Mouse (Mus musculus): ENCODE data around the gene Tmem8b. TPM values are rescaled to one million over a fixed set of nuclear protein-coding genes. Genes with fewer than 3 reads are reported as not detected.

Tmem8b gene
- total RNA-seq, 1 experiment, result 1.4 TPM

DNA sequence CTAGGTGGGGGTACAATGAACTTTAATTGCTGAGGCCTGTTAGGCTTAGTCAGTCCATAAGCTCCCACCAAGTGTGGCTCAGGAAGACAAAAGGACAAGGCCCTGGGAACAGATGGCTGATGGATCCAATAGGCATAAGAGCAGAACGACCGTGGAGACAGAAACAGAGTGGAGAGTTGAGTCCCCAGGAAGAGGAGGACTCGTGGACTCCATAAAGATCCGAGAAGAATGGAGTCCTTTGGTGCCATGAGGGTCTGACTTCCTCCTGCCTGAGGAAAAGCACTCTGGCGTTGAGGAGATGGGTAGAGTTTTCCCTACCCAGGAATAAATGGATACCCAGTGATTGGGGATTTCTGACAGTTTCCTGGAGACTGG is 38.1 kb upstream of the Tmem8b start:
- Histone ChIP-seq H3K27ac (ENCODE audit: insufficient read depth, low read depth, low read length, poor library complexity, severe bottlenecking) (no peak overlapping the region), H3K9ac (ENCODE audit: insufficient read depth, low read depth, low read length, poor library complexity, severe bottlenecking) (no peak overlapping the region), H3K36me3 (ENCODE audit: control insufficient read depth, insufficient read depth, low read length, poor library complexity, severe bottlenecking) (no peaks in the 10 kb centered on the region), H3K4me3 (ENCODE audit: insufficient read depth in 1 of 2, low read depth in 1 of 2, low read length in 2 of 2, poor library complexity in 1 of 2, severe bottlenecking in 1 of 2) (no peak overlapping the region), H3K4me1 (ENCODE audit: control insufficient read depth in 2 of 2, insufficient read depth in 2 of 2, low read length in 2 of 2, poor library complexity in 1 of 2) (peaks cover 0 to 13% of the 10 kb centered on the region in 2 experiments; a peak in 1 of 4 replicates), H3K9me3 (ENCODE audit: control insufficient read depth, insufficient read depth, low read depth, low read length) (no peaks in the 10 kb centered on the region)
- no peak for DNase-seq (ENCODE audit: low read depth, low spot score)
- TF ChIP-seq MAFK (IDR thresholded peaks at IDR 0.05; ENCODE audit: insufficient read depth, low read depth, low read length), result no peak
- TF ChIP-seq ZC3H11A (IDR thresholded peaks at IDR 0.05; ENCODE audit: borderline replicate concordance, low read depth, low read length), result no peak
- in situ Hi-C loops (cut with MboI; ENCODE audit: low sequenced_read_pairs in 2 of 2, unreplicated experiment in 2 of 2), result no loop called here

DNA sequence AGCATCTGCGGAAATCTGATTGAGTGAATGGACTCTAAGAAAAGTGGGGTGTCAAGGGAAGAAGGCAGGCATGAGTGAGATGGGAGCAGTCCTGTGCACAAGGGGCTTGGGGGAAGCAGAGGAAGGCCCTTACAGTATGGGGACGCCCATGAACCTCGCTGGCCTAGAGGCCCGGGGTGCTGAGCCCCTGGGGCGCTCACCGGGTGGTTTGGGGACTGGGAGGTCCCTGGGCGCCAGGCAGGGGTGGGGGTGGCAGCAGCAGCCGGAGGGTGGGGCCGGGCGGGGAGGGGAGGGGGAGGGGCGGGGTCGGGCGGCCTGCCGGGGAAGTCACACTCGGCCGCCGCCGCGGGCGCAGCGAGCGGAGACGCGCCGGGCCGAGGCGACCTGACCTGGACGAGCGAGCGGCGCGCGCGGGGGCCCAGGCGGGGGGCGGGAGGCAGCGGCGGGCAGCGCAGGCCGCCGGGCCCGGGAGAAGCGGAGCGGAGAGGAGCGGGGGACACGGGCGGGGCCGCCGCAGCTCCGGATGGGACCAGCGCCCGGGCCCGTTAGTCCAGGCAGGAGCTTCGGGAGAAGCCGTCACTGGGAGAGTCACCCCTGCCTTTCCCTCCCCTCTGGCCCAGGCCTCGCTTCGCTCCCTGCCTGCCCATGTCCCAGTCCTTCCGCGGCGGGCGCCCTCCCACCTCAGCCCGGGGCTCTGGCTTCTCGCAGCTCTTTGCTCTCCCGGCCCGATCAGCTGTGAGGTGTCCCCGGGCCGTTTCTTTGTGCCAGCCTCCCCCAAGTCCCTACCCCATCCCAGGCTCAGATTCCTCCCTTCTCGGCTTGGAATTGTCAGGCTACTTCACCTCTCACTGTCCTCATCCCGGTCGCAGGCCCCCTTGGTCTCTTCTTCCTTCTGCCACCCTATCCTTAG is 37.5 kb upstream of the Tmem8b start, which contains the start of gene Npr2:
TSS of gene Npr2 (plus strand) at position 890 of the 910 bp plus-strand sequence.
- H3K36me3 ChIP-seq (ENCODE audit: control insufficient read depth, insufficient read depth, low read length, poor library complexity, severe bottlenecking), result no peaks in the 10 kb centered on the region
- no peak within 1 kb of the TSS for H3K27ac ChIP-seq (ENCODE audit: insufficient read depth, low read depth, low read length, poor library complexity, severe bottlenecking)
- peak within 1 kb of the TSS; percentile 78 for H3K9ac ChIP-seq (ENCODE audit: insufficient read depth, low read depth, low read length, poor library complexity, severe bottlenecking)
- in situ Hi-C loops (cut with MboI; ENCODE audit: low sequenced_read_pairs in 2 of 2, unreplicated experiment in 2 of 2), result no loop called here
- H3K4me1 ChIP-seq (ENCODE audit: control insufficient read depth in 2 of 2, insufficient read depth in 2 of 2, low read length in 2 of 2, poor library complexity in 1 of 2), result peaks cover 0 to 13% of the 10 kb centered on the region in 2 experiments; a peak in 1 of 4 replicates
- H3K9me3 ChIP-seq (ENCODE audit: control insufficient read depth, insufficient read depth, low read depth, low read length), result no peaks in the 10 kb centered on the region
- DNase-seq (ENCODE audit: low read depth, low spot score), result no peak
- TF ChIP-seq ZC3H11A (IDR thresholded peaks at IDR 0.05; ENCODE audit: borderline replicate concordance, low read depth, low read length), result no peak
- H3K4me3 ChIP-seq (ENCODE audit: insufficient read depth in 1 of 2, low read depth in 1 of 2, low read length in 2 of 2, poor library complexity in 1 of 2, severe bottlenecking in 1 of 2), result peak within 1 kb of the TSS; percentile 79 to 84

DNA sequence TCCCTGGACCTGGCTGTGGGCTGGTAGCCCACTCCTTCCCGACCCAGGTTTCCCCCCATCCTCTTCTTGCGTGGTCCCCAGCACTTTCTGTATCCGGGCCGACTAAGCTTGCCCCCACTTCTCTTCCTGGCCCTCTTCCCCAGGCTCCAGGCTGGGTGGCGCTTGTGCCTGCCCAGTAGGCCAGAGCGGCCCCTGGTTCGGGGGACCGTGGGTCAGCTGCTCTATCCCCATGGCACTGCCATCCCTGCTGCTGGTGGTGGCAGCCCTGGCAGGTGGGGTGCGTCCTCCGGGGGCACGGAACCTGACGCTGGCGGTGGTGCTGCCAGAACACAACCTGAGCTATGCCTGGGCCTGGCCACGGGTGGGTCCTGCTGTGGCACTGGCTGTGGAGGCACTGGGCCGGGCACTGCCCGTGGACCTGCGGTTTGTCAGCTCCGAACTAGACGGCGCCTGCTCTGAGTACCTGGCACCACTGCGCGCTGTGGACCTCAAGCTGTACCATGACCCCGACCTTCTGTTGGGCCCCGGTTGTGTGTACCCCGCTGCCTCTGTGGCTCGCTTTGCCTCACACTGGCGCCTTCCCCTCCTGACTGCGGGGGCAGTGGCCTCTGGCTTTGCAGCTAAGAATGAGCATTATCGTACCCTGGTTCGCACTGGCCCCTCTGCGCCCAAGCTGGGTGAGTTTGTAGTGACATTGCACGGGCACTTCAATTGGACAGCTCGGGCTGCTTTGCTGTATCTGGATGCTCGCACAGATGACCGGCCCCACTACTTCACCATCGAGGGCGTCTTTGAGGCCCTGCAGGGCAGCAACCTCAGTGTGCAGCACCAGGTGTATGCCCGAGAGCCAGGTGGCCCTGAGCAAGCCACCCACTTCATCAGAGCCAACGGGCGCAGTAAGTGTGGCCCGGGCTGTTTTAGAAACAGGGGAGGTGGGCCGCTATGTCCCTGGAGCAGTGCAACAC is 36.5 kb upstream of the Tmem8b start:
- H3K4me3 ChIP-seq (ENCODE audit: insufficient read depth in 1 of 2, low read depth in 1 of 2, low read length in 2 of 2, poor library complexity in 1 of 2, severe bottlenecking in 1 of 2), result peak overlapping the region; percentile 79 to 84
- DNase-seq (ENCODE audit: low read depth, low spot score), result no peak
- in situ Hi-C loops (cut with MboI; ENCODE audit: low sequenced_read_pairs in 2 of 2, unreplicated experiment in 2 of 2), result no loop called here
- H3K9ac ChIP-seq (ENCODE audit: insufficient read depth, low read depth, low read length, poor library complexity, severe bottlenecking), result peak overlapping the region; percentile 10; the same call in 1 of the 2 replicates
- TF ChIP-seq CHD2 (IDR thresholded peaks at IDR 0.05; ENCODE audit: low read depth, low read length), result no peak
- no peak for TF ChIP-seq ZC3H11A (IDR thresholded peaks at IDR 0.05; ENCODE audit: borderline replicate concordance, low read depth, low read length)
- no peak for TF ChIP-seq HCFC1 (IDR thresholded peaks at IDR 0.05; ENCODE audit: borderline replicate concordance, insufficient read depth, low read length)
- TF ChIP-seq MAFK (IDR thresholded peaks at IDR 0.05; ENCODE audit: insufficient read depth, low read depth, low read length), result no peak
- TF ChIP-seq ZNF384 (IDR thresholded peaks at IDR 0.05; ENCODE audit: low read depth, low read length), result no peak
- H3K9me3 ChIP-seq (ENCODE audit: control insufficient read depth, insufficient read depth, low read depth, low read length), result no peaks in the 10 kb centered on the region
- H3K4me1 ChIP-seq (ENCODE audit: control insufficient read depth in 2 of 2, insufficient read depth in 2 of 2, low read length in 2 of 2, poor library complexity in 1 of 2), result peaks cover 0 to 13% of the 10 kb centered on the region in 2 experiments; a peak in 1 of 4 replicates
- no peak overlapping the region for H3K27ac ChIP-seq (ENCODE audit: insufficient read depth, low read depth, low read length, poor library complexity, severe bottlenecking)
- H3K36me3 ChIP-seq (ENCODE audit: control insufficient read depth, insufficient read depth, low read length, poor library complexity, severe bottlenecking), result no peaks in the 10 kb centered on the region

DNA sequence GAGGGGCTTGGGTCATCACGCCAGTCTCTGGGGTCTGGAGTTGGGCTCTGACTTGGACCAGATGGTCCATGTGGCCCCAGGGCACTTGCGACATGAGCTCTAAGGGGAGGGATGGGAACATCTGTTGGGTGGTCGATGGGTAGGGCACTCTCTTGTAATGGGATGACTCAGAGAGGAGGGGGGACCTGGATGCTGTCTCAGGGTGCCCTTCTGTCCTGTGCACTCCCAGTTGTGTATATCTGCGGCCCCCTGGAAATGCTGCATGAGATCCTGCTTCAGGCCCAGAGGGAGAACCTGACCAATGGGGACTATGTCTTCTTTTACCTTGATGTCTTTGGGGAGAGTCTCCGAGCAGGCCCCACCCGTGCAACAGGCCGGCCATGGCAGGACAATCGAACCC is 35.5 kb upstream of the Tmem8b start:
- no peak for DNase-seq (ENCODE audit: low read depth, low spot score)
- in situ Hi-C loops (cut with MboI; ENCODE audit: low sequenced_read_pairs in 2 of 2, unreplicated experiment in 2 of 2), result no loop called here
- no peak overlapping the region for H3K9ac ChIP-seq (ENCODE audit: insufficient read depth, low read depth, low read length, poor library complexity, severe bottlenecking)
- H3K4me1 ChIP-seq (ENCODE audit: control insufficient read depth in 2 of 2, insufficient read depth in 2 of 2, low read length in 2 of 2, poor library complexity in 1 of 2), result peaks cover 0 to 13% of the 10 kb centered on the region in 2 experiments; a peak in 1 of 4 replicates
- no peaks in the 10 kb centered on the region for H3K9me3 ChIP-seq (ENCODE audit: control insufficient read depth, insufficient read depth, low read depth, low read length)
- no peak overlapping the region for H3K27ac ChIP-seq (ENCODE audit: insufficient read depth, low read depth, low read length, poor library complexity, severe bottlenecking)
- H3K4me3 ChIP-seq (ENCODE audit: insufficient read depth in 1 of 2, low read depth in 1 of 2, low read length in 2 of 2, poor library complexity in 1 of 2, severe bottlenecking in 1 of 2), result no peak overlapping the region
- TF ChIP-seq ZNF384 (IDR thresholded peaks at IDR 0.05; ENCODE audit: low read depth, low read length), result no peak
- TF ChIP-seq MAFK (IDR thresholded peaks at IDR 0.05; ENCODE audit: insufficient read depth, low read depth, low read length), result no peak
- TF ChIP-seq HCFC1 (IDR thresholded peaks at IDR 0.05; ENCODE audit: borderline replicate concordance, insufficient read depth, low read length), result no peak
- TF ChIP-seq CHD2 (IDR thresholded peaks at IDR 0.05; ENCODE audit: low read depth, low read length), result no peak
- no peak for TF ChIP-seq ZC3H11A (IDR thresholded peaks at IDR 0.05; ENCODE audit: borderline replicate concordance, low read depth, low read length)
- H3K36me3 ChIP-seq (ENCODE audit: control insufficient read depth, insufficient read depth, low read length, poor library complexity, severe bottlenecking), result no peaks in the 10 kb centered on the region

Measured in ES-E14 (cell line).